Mouse (Mus musculus) CH12.LX (cell line): ENCODE measurements at regions not wholly inside any gene's neighbourhood (a gene's known extent, or its start where the extent isn't known, plus 50 kb on each side); places are given as distances from the start of the nearest gene placed in this dataset.

Source experiments
- DNase-seq: peaks from one replicate; pipeline ENCODE4 v3.0.0-alpha.2; 2013; ENCODE audit errors: extremely low read depth
- H3K27ac ChIP-seq: 2 replicates; pipeline ENCODE4 v1.5.1; 2012; ENCODE audit warnings: low read depth, mild to moderate bottlenecking, control low read depth, moderate library complexity; ENCODE audit not compliant: insufficient read depth
- H3K27me3 ChIP-seq: replicated peaks from 2 replicates; pipeline ENCODE3; 2012; ENCODE audit warnings: inconsistent platforms
- H3K36me3 ChIP-seq, 2 experiments: replicated peaks in 1 of 2; 2 replicates each; pipeline versions ENCODE3 to v1.6.1; 2012; ENCODE audit warnings: inconsistent platforms in 1 of 2, low read length in 1 of 2, mild to moderate bottlenecking in 1 of 2, mixed read lengths in 1 of 2, moderate library complexity in 1 of 2; ENCODE audit not compliant: control insufficient read depth in 1 of 2, insufficient read depth in 1 of 2
- H3K4me1 ChIP-seq, 2 experiments: 2 replicates each; pipeline ENCODE4 v1.6.1; 2012; ENCODE audit warnings: inconsistent platforms in 1 of 2, moderate library complexity in 1 of 2; ENCODE audit not compliant: insufficient read depth in 2 of 2, control insufficient read depth in 1 of 2
- H3K4me2 ChIP-seq: 2 replicates; pipeline ENCODE4 v1.6.1; 2012; ENCODE audit warnings: low read depth, mild to moderate bottlenecking, control low read depth; ENCODE audit not compliant: poor library complexity, insufficient read depth, severe bottlenecking
- H3K4me3 ChIP-seq, 3 experiments: fragments of 150-350 bp in 1 of 3; sonication (generic) in 1 of 3; replicated peaks in 1 of 3; 2 replicates each; pipeline versions ENCODE3 to v1.5.1; 2011 to 2012; ENCODE audit warnings: low read depth in 2 of 3, low read length in 2 of 3, mild to moderate bottlenecking in 2 of 3, moderate library complexity in 2 of 3, control low read depth in 1 of 3, improper control_type of control experiment in 1 of 3, inconsistent platforms in 1 of 3, mixed read lengths in 1 of 3; ENCODE audit not compliant: poor library complexity in 1 of 3
- H3K79me2 ChIP-seq: replicated peaks from 2 replicates; pipeline ENCODE4 v1.6.1; 2012; ENCODE audit warnings: mild to moderate bottlenecking, moderate library complexity; ENCODE audit not compliant: control insufficient read depth, poor library complexity, insufficient read depth, severe bottlenecking; ENCODE audit errors: extremely low read depth
- H3K9ac ChIP-seq: 2 replicates; pipeline ENCODE4 v1.6.1; 2012; ENCODE audit warnings: low read depth, mild to moderate bottlenecking, control low read depth, moderate library complexity; ENCODE audit not compliant: insufficient read depth
- H3K9me3 ChIP-seq: replicated peaks from 2 replicates; pipeline ENCODE3; 2012; ENCODE audit warnings: low read length, inconsistent platforms, mixed read lengths
- CHD1 ChIP-seq: IDR thresholded peaks from 2 replicates; pipeline ENCODE4 v1.6.1; 2012; ENCODE audit warnings: low read depth, low read length, improper control_type of control experiment, inconsistent platforms
- CHD2 ChIP-seq: IDR thresholded peaks from 2 replicates; pipeline ENCODE4 v1.6.1; 2011; ENCODE audit warnings: low read length, improper control_type of control experiment
- E2F4 ChIP-seq: IDR thresholded peaks from 2 replicates; pipeline ENCODE4 v1.6.1; 2011; ENCODE audit warnings: low read depth, low read length, improper control_type of control experiment; ENCODE audit not compliant: insufficient replicate concordance
- ETS1 ChIP-seq: conservative IDR thresholded peaks from 2 replicates; pipeline ENCODE4 v1.6.1; 2012; ENCODE audit warnings: low read depth, mild to moderate bottlenecking, inconsistent platforms, low read length, improper control_type of control experiment, moderate library complexity
- IRF4 ChIP-seq: IDR thresholded peaks from 2 replicates; pipeline ENCODE4 v1.6.1; 2014; ENCODE audit warnings: low read depth, mild to moderate bottlenecking, inconsistent platforms, low read length, improper control_type of control experiment
- JUND ChIP-seq: conservative IDR thresholded peaks from 2 replicates; pipeline ENCODE4 v1.6.1; 2011; ENCODE audit warnings: low read depth, low read length, improper control_type of control experiment
- KAT2A ChIP-seq: IDR thresholded peaks from 2 replicates; pipeline ENCODE4 v1.6.1; 2012; ENCODE audit warnings: low read length, improper control_type of control experiment, inconsistent platforms; ENCODE audit not compliant: insufficient replicate concordance
- MAX ChIP-seq: IDR thresholded peaks from 2 replicates; pipeline ENCODE4 v1.6.1; 2011; ENCODE audit warnings: low read length, improper control_type of control experiment
- MAZ ChIP-seq: IDR thresholded peaks from 2 replicates; pipeline ENCODE4 v1.6.1; 2012; ENCODE audit warnings: low read depth, mild to moderate bottlenecking, inconsistent platforms, low read length, improper control_type of control experiment, moderate library complexity
- MEF2A ChIP-seq: IDR thresholded peaks from 2 replicates; pipeline ENCODE4 v1.6.1; 2014; ENCODE audit warnings: low read depth, mild to moderate bottlenecking, inconsistent platforms, low read length, improper control_type of control experiment, borderline replicate concordance
- MXI1 ChIP-seq: IDR thresholded peaks from 2 replicates; pipeline ENCODE4 v1.6.1; 2011; ENCODE audit warnings: mild to moderate bottlenecking, low read depth, low read length, improper control_type of control experiment
- MYC ChIP-seq: IDR thresholded peaks from 2 replicates; pipeline ENCODE4 v1.6.1; 2011; ENCODE audit warnings: low read depth, mild to moderate bottlenecking, improper control_type of control experiment, low read length
- NELFE ChIP-seq: IDR thresholded peaks from 2 replicates; pipeline ENCODE4 v1.6.1; 2011; ENCODE audit warnings: low read depth, low read length, improper control_type of control experiment
- NRF1 ChIP-seq: IDR thresholded peaks from 2 replicates; pipeline ENCODE4 v1.6.1; 2014; ENCODE audit warnings: low read depth, mild to moderate bottlenecking, inconsistent platforms, low read length, improper control_type of control experiment, moderate library complexity
- RAD21 ChIP-seq: IDR thresholded peaks from 2 replicates; pipeline ENCODE4 v1.6.1; 2011; ENCODE audit warnings: low read depth, mild to moderate bottlenecking, low read length, improper control_type of control experiment, moderate library complexity
- RCOR1 ChIP-seq: conservative IDR thresholded peaks from 2 replicates; pipeline ENCODE4 v1.6.1; 2012; ENCODE audit warnings: low read depth, mild to moderate bottlenecking, inconsistent platforms, low read length, improper control_type of control experiment
- SMC3 ChIP-seq: IDR thresholded peaks from 2 replicates; pipeline ENCODE4 v1.6.1; 2011; ENCODE audit warnings: low read depth, low read length, improper control_type of control experiment
- UBTF ChIP-seq: IDR thresholded peaks from 2 replicates; pipeline ENCODE4 v1.6.1; 2012; ENCODE audit warnings: low read depth, mild to moderate bottlenecking, inconsistent platforms, low read length, improper control_type of control experiment, moderate library complexity
- USF1 ChIP-seq: IDR thresholded peaks from 2 replicates; pipeline ENCODE4 v1.6.1; 2014; ENCODE audit warnings: low read depth, mild to moderate bottlenecking, inconsistent platforms, low read length, improper control_type of control experiment
- ZC3H11A ChIP-seq: IDR thresholded peaks from 2 replicates; pipeline ENCODE4 v1.6.1; 2012; ENCODE audit warnings: low read depth, mild to moderate bottlenecking, inconsistent platforms, low read length, improper control_type of control experiment
- ZKSCAN1 ChIP-seq: IDR thresholded peaks from 2 replicates; pipeline ENCODE4 v1.6.1; 2012; ENCODE audit warnings: low read depth, inconsistent platforms, low read length, improper control_type of control experiment, borderline replicate concordance
- ZMIZ1 ChIP-seq: IDR thresholded peaks from 2 replicates; pipeline ENCODE4 v1.6.1; 2012; ENCODE audit warnings: low read depth, mild to moderate bottlenecking, inconsistent platforms, low read length, improper control_type of control experiment
- dilution Hi-C: fragments of 300-500 bp; cut with MboI; formaldehyde crosslinking; loops from 2 replicates; pipeline ENCODE4 v1.14.3; 2020; ENCODE audit warnings: low sequenced_read_pairs; ENCODE audit not compliant: extremely low pct_unique_long_range_greater_than_20kb, extremely low pct_ligation_motif_present
- in situ Hi-C: fragments of 300-500 bp; cut with MboI; formaldehyde crosslinking; loops from 3 replicates; pipeline ENCODE4 v1.14.3; 2019; ENCODE audit warnings: low sequenced_read_pairs, low pct_ligation_motif_present, low pct_unique_long_range_greater_than_20kb, mixed read lengths

DNA sequence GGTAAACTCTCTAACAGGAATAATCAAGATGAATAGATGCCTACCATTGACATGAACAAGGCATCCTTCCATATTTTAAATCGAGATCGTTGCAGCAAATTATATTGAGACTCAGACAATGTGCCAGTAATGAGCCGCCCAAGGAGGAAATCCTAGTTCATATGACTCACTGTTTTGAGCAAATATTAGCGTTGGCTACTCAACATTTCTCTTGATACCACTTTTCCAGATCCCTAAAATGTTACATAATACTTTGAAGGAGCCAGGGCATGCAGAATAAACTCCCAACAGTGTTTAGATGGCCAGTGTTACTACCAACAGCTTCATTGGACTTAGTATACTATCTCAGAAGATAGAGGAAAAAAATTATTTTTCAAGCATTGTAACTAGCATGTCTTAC, 700.6 kb upstream of the Sox9 start:
- TF ChIP-seq RAD21 (no peak), MEF2A (no peak), USF1 (no peak), RCOR1 (no peak), ZC3H11A (no peak), MAZ (no peak), MAX (no peak), IRF4 (no peak), KAT2A (no peak), ZMIZ1 (no peak), JUND (no peak)
- Histone ChIP-seq H3K4me1 (no peaks in the 10 kb centered on the region), H3K36me3 (no peaks in the 10 kb centered on the region), H3K9ac (no peak overlapping the region), H3K4me2 (no peak overlapping the region), H3K4me3 (no peak overlapping the region), H3K9me3 (peaks cover 42% of the 10 kb centered on the region), H3K79me2 (no peaks in the 10 kb centered on the region), H3K27me3 (no peaks in the 10 kb centered on the region), H3K27ac (no peak overlapping the region)
- DNase-seq: no peak
- in situ Hi-C loops (no loop called here), dilution Hi-C loops (no loop called here)

GRCm38 (mm10) chr11:112083019-112083418, 699.0 kb upstream of the Sox9 start:
- DNase-seq: no peak
- H3K9me3 ChIP-seq: peaks cover 44% of the 10 kb centered on the region
- no peaks in the 10 kb centered on the region for H3K36me3 ChIP-seq
- H3K4me3 ChIP-seq: no peak overlapping the region
- H3K4me2 ChIP-seq: no peak overlapping the region
- no peaks in the 10 kb centered on the region for H3K4me1 ChIP-seq
- H3K9ac ChIP-seq: no peak overlapping the region
- no peak for TF ChIP-seq IRF4
- TF ChIP-seq ZC3H11A: no peak
- TF ChIP-seq MAX: no peak
- no peak for TF ChIP-seq UBTF
- no peak for TF ChIP-seq MEF2A
- no peak for TF ChIP-seq E2F4
- TF ChIP-seq MXI1: no peak
- no peak overlapping the region for H3K27ac ChIP-seq
- dilution Hi-C loops (no loop called here), in situ Hi-C loops (no loop called here)
- no peaks in the 10 kb centered on the region for H3K79me2 ChIP-seq
- H3K27me3 ChIP-seq: no peaks in the 10 kb centered on the region

DNA sequence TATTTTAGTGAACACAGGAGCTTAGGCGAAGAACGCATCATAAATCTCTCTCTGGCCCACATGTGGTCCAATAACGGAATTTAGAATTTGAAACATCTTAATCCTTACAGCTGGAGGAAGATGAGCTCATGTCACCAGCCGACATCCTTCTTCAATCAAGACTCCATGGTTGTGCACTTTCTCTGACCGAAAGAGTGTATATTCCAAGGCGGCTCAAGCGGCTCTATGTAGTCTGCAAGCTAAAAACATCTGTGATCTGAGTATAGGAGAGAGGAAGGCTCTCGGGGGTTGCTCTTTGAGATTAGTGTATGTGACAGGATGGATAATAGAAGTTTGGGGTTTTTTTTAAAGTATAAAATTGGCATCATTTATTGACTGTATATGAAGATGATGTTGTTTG, 689.9 kb upstream of the Sox9 start:
- Histone ChIP-seq H3K4me1 (no peaks in the 10 kb centered on the region), H3K4me2 (no peak overlapping the region), H3K9me3 (peaks cover 62% of the 10 kb centered on the region), H3K79me2 (no peaks in the 10 kb centered on the region), H3K9ac (no peak overlapping the region), H3K4me3 (no peak overlapping the region), H3K27me3 (no peaks in the 10 kb centered on the region), H3K36me3 (no peaks in the 10 kb centered on the region), H3K27ac (no peak overlapping the region)
- TF ChIP-seq CHD1: no peak
- TF ChIP-seq NELFE: no peak
- no peak for TF ChIP-seq NRF1
- TF ChIP-seq MYC: no peak
- TF ChIP-seq ETS1: no peak
- no peak for TF ChIP-seq E2F4
- TF ChIP-seq CHD2: no peak
- no peak for TF ChIP-seq SMC3
- no peak for TF ChIP-seq MAZ
- no peak for TF ChIP-seq ZKSCAN1
- in situ Hi-C loops: no loop called here
- dilution Hi-C loops: no loop called here
- DNase-seq: no peak
